Mouse (Mus musculus): Measurements from ENCODE around the gene Helb. TPM values are rescaled to one million over a fixed set of nuclear protein-coding genes. Genes with fewer than 3 reads are reported as not detected.
"Not testable (repeated sequence)": the region's sequence is repeated elsewhere in the genome, so short reads cannot be mapped to it uniquely, and the experiment has no call there.

The Helb gene
- total RNA-seq (2015; ENCODE audit: low replicate concordance) (9.4 and 31.7 TPM in 2 replicates), total RNA-seq (2017; ENCODE audit: low replicate concordance) (24.0 and 29.6 TPM in 2 replicates)

- peak; percentile 96 for ATAC-seq (replicated peaks; ENCODE audit: low FRiP score, poor library complexity, severe bottlenecking)
These were observed at the start of gene Helb for GRCm38 (mm10) chr10:120112507-120113396. Helb (minus strand) TSS chr10:120112987.

DNA sequence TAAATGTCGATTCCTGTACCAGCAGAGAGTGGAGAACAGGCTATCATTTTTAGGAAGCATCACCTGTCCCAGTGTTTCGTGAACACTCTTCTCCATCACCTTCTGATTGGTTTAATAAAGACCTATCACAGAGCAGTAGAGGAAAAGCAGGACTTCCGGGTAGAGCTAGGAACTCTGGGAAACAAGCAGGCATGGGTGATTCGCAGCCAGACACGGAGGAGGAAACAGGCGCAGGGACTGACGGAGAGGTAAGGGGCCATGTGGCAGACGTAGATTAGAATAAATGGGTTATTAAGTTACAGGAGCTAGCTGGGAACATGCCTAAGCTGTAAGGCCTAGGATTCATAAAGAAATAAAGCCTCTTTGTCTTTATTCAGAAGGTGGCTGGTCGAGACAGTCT, 47.7 kb upstream of the Helb start:
- no peak for ATAC-seq (replicated peaks; ENCODE audit: low FRiP score, poor library complexity, severe bottlenecking)

DNA sequence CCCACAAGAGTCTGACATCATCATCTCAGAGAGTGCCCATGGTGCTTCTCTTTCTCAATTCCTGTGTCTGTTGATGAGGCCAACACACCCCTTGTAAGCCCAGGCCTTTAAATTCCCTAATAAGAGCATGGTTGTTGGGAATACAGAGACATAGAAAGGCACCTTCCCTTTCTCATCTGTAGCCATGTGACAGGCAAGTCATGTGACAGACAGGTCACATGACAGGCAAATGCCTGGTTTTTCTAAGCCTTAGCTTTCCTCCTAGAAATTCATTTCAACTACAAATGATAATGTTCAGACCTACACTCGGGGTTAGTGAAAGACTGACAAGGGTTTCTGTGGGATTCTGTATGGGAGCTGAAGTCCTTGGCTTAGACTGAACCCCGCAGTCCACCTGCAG, 41.1 kb upstream of the Helb start:
- ATAC-seq (replicated peaks; ENCODE audit: low FRiP score, poor library complexity, severe bottlenecking), result no peak

DNA sequence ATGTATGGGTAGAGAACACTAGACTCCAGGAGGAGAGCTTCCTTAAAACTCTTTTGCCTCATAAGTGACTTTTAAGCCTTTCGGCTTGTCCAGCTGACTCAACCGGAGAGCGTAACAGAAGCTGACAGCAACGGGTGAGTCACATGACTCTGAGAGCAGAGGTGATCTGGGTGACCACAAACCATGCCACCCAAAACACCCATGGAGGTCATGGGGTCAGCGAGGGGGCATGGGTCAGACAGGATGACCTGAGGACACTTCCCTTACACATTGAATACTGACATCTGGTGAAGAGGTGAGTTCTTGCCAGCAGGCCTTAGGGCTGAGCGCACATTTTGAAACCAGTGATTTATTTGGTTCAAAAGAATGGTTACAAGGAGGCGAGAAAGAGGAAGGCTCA, 38.9 kb upstream of the Helb start:
- ATAC-seq (replicated peaks; ENCODE audit: low FRiP score, poor library complexity, severe bottlenecking), result no peak

GRCm38 (mm10) chr10:120140916-120141516, 28.2 kb upstream of the Helb start:
- no peak for ATAC-seq (replicated peaks; ENCODE audit: low FRiP score, poor library complexity, severe bottlenecking)

DNA sequence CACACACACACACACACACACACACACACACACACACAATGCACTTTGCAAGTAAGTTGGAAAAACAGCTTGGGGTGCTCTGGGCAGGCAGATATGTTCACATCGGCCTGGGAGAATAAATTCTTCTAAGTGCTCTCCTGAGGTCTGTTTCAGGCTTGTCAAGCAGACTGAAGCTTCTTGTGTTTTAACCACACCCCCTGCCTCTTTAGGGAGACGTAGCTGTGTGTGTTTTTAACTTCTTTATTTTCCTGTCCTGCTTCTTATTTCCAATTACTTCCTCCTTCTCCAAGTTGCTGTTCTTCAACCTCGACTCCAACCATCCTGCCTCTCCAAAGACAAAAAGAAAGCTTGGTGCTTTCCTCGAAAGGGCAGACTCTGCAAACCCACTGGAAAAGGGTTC, 27.4 kb upstream of the Helb start:
- ATAC-seq (replicated peaks; ENCODE audit: low FRiP score, poor library complexity, severe bottlenecking), result no peak

DNA sequence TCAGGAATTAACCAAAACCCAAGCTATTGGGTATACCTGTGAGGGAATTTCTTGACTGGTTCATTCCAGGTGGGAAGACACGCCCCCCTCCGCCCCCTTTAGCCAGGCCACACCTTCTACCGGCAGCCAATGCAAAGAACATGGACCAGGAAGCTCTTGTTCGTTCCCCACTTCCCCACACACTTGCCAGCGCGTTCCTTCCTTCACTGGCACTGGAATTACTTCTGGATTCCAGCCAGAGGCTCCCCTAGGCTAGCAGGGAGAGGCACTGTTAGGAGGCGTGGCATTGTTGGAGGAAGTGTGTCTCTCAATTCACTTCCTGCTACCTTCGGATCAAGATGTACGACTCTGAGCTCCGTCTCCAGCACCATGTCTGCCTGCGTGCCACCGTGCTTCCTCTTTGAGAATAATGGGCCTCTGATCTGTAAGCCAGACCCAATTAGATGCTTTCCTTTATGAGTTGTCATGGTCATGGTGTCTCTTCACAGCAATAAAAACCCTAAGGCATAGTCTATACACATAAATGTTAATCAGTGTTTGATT, 23.3 kb upstream of the Helb start:
- ATAC-seq (replicated peaks; ENCODE audit: low FRiP score, poor library complexity, severe bottlenecking), result no peak

DNA sequence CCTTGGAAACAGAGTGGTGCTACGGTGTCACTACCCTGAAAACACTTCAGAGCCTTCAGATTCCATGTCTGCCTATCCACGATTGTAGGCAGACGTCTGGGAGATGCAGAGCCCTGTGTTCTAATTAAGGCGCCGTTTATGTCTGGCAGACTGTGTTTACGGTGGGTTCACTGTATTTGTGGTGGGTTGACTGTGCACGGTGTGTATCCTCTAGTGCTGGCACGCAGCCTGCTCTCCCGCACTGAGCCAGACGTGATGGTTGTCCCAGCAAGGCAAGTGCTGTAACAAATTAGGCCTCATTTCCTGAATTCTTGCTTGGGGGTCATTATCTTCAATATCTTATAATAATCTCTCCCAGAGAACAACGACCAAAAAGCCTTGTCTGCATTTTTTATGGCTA, 20.9 kb upstream of the Helb start:
- no peak for ATAC-seq (replicated peaks; ENCODE audit: low FRiP score, poor library complexity, severe bottlenecking)

DNA sequence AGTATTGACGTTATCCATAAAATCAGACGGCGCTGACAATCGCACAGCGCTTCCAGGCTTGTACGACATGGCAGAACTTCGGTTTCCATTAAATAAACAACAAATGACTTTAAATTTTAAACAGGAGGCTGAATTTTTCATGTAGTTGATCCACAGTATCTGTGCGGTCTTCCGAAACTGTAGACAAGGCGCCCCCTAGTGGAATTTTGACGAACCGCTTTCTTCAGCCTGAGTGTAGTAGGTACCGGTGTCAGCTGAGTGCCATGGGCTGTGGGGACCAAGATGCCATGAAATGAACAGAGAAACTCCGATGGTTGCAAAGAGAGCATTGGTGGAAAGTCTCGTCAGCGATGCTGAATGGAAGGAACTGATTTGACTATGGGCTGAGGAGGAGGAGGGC, 17.8 kb upstream of the Helb start:
- ATAC-seq (replicated peaks; ENCODE audit: low FRiP score, poor library complexity, severe bottlenecking), result peak; percentile 72

- ATAC-seq (replicated peaks; ENCODE audit: low FRiP score, poor library complexity, severe bottlenecking), result no peak
These were observed 16.0 kb upstream of the Helb start for GRCm38 (mm10) chr10:120128601-120129277.

GRCm38 (mm10) chr10:120125465-120125857, 12.7 kb upstream of the Helb start:
- no peak for ATAC-seq (replicated peaks; ENCODE audit: low FRiP score, poor library complexity, severe bottlenecking)

DNA sequence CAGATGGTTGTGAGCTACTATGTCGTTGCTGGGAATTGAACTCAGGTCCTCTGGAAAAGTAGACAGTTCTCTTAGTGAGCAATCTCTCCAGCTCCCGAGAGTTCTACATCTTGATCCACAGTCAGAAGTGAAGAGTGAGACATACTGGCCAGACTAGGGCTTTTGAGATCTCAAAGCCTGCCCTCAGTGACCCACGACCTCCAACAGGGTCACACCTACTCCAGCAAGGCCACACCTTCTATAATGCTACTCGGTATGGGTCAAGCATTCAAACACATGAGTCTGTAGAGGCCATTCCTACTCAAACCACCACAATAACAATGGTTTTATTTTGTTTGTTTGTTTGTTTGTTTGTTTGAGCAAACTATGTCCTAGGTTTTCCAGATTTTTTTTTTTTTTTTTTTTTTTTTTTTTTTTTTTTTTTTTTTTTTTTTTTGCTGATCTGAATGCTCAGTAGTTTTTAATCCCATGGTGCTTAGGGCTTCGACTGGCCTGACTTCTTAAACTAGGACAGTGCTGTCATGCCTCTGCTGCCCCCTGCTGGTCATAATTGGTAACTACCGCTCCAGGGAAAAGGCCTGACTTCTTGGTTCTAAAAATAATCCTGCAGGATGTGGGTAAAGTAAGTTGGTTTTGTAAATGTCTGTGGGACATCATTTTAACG, 12.1 kb upstream of the Helb start:
- peak; percentile 92 for ATAC-seq (replicated peaks; ENCODE audit: low FRiP score, poor library complexity, severe bottlenecking)

- ATAC-seq (replicated peaks; ENCODE audit: low FRiP score, poor library complexity, severe bottlenecking), result no peak
These were observed 10.9 kb upstream of the Helb start for GRCm38 (mm10) chr10:120123721-120124120.

DNA sequence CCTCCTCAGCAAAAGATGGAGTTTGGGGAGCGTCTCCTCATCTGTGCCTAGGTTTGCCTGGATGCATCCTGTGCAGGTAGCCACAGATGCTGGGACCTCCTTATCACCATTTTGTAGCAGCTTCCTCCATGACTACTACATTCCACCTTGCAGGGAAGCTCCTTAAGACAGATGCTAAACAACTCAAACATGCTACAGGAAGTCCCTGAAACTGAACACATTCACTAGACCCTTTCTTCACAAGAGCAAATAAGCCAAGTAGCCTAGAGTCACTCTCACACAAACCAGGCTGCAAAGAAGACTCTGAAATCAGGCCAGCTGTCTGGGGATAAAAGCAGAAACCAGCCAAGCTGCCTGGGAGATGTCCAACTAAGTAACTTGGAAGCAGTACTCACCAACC, 2.5 kb upstream of the Helb start:
- ATAC-seq (replicated peaks; ENCODE audit: low FRiP score, poor library complexity, severe bottlenecking), result no peak

DNA sequence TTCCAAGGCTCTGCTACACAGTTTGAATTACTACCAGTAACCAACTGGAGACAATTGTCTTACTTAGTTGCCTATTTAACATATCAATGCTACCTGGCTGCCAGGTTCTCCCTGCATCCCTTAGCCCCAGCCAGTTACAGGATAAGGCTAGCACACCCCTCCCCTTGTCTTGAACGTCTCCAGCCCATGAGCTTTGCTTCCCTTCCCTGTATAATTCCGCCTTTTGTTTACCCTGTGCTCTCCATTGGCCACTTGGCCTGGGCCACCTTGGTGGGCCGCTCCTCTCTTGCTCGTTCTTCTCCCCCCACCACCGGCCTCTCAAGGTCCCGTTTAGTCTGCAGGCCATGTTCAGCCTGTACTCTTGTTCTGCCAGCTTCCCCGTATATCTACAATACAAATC, 1.7 kb upstream of the Helb start:
- no peak for ATAC-seq (replicated peaks; ENCODE audit: low FRiP score, poor library complexity, severe bottlenecking)

- ATAC-seq (replicated peaks; ENCODE audit: low FRiP score, poor library complexity, severe bottlenecking), result no peak
These were observed 1.2 kb upstream of the Helb start for GRCm38 (mm10) chr10:120113980-120114379.

DNA sequence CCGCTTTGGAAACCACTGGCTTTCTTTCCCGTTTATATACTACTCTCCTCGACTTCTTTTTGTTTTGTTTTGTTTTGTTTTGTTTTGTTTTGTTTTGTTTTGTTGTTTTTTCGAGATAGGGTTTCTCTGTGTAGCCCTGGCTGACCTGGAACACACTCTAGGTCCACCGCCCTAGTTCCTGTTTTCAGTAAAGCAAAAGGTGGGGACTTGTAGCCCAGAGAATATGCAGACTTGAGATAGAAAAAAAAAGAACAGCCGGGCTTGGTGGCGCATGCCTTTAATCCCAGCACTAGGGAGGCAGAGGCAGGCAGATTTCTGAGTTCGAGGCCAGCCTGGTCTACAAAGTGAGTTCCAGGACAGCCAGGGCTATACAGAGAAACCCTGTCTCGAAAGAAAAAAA, 695 bp upstream of the Helb start:
- not testable (repeated sequence) for ATAC-seq (replicated peaks; ENCODE audit: low FRiP score, poor library complexity, severe bottlenecking)

DNA sequence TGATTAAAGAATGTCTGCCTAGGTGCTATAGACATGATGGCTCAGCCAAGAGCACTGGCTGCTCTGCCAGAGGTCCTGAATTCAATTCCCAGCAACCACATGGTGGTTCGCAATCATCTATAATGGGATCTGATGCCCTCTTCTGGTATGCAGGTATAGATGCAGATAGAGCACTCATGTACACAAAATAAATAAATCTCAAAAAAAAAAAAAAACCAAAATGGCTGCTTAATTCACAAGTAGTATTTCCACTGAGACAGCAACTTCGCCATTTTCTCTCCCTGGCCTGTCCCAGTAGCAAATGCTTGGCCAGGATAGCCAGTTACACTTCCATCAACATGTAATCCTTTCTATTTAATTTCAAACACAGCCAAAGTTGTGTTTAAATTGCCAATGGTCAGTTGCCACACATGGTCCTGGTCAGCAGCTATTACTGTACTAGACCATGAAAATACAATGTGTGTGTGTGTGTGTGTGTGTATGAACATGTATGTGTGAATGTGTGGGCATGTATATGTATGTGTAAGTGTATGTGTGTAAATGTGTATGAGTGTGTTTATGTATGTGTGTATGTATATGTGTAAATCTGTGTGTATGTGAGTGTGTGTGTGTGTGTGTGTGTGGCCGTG, 982 bp downstream of the Helb start:
- ATAC-seq (replicated peaks; ENCODE audit: low FRiP score, poor library complexity, severe bottlenecking), result no peak

GRCm38 (mm10) chr10:120100806-120101205, 12.0 kb downstream of the Helb start:
- no peak for ATAC-seq (replicated peaks; ENCODE audit: low FRiP score, poor library complexity, severe bottlenecking)

GRCm38 (mm10) chr10:120097564-120097963, 15.2 kb downstream of the Helb start:
- no peak for ATAC-seq (replicated peaks; ENCODE audit: low FRiP score, poor library complexity, severe bottlenecking)
